Mouse (Mus musculus) CH12.LX (cell line): ENCODE results near the gene Bfsp1. TPM values are rescaled to one million over a fixed set of nuclear protein-coding genes. Genes with fewer than 3 reads are reported as not detected.
A peak's percentile ranks its signal among the peaks of the same experiment; 100 is the strongest.

ENCODE experiments used
- DNase-seq: peaks from one replicate; pipeline ENCODE4 v3.0.0-alpha.2; 2013; ENCODE audit errors: extremely low read depth
- H3K27ac ChIP-seq: 2 replicates; pipeline ENCODE4 v1.5.1; 2012; ENCODE audit warnings: low read depth, mild to moderate bottlenecking, control low read depth, moderate library complexity; ENCODE audit not compliant: insufficient read depth
- H3K27me3 ChIP-seq: replicated peaks from 2 replicates; pipeline ENCODE3; 2012; ENCODE audit warnings: inconsistent platforms
- H3K36me3 ChIP-seq, 2 experiments: replicated peaks in 1 of 2; 2 replicates each; pipeline versions ENCODE3 to v1.6.1; 2012; ENCODE audit warnings: inconsistent platforms in 1 of 2, low read length in 1 of 2, mild to moderate bottlenecking in 1 of 2, mixed read lengths in 1 of 2, moderate library complexity in 1 of 2; ENCODE audit not compliant: control insufficient read depth in 1 of 2, insufficient read depth in 1 of 2
- H3K4me1 ChIP-seq, 2 experiments: 2 replicates each; pipeline ENCODE4 v1.6.1; 2012; ENCODE audit warnings: inconsistent platforms in 1 of 2, moderate library complexity in 1 of 2; ENCODE audit not compliant: insufficient read depth in 2 of 2, control insufficient read depth in 1 of 2
- H3K4me2 ChIP-seq: 2 replicates; pipeline ENCODE4 v1.6.1; 2012; ENCODE audit warnings: low read depth, mild to moderate bottlenecking, control low read depth; ENCODE audit not compliant: poor library complexity, insufficient read depth, severe bottlenecking
- H3K4me3 ChIP-seq, 3 experiments: fragments of 150-350 bp in 1 of 3; sonication (generic) in 1 of 3; replicated peaks in 1 of 3; 2 replicates each; pipeline versions ENCODE3 to v1.5.1; 2011 to 2012; ENCODE audit warnings: low read depth in 2 of 3, low read length in 2 of 3, mild to moderate bottlenecking in 2 of 3, moderate library complexity in 2 of 3, control low read depth in 1 of 3, improper control_type of control experiment in 1 of 3, inconsistent platforms in 1 of 3, mixed read lengths in 1 of 3; ENCODE audit not compliant: poor library complexity in 1 of 3
- H3K79me2 ChIP-seq: replicated peaks from 2 replicates; pipeline ENCODE4 v1.6.1; 2012; ENCODE audit warnings: mild to moderate bottlenecking, moderate library complexity; ENCODE audit not compliant: control insufficient read depth, poor library complexity, insufficient read depth, severe bottlenecking; ENCODE audit errors: extremely low read depth
- H3K9ac ChIP-seq: 2 replicates; pipeline ENCODE4 v1.6.1; 2012; ENCODE audit warnings: low read depth, mild to moderate bottlenecking, control low read depth, moderate library complexity; ENCODE audit not compliant: insufficient read depth
- H3K9me3 ChIP-seq: replicated peaks from 2 replicates; pipeline ENCODE3; 2012; ENCODE audit warnings: low read length, inconsistent platforms, mixed read lengths
- CHD2 ChIP-seq: IDR thresholded peaks from 2 replicates; pipeline ENCODE4 v1.6.1; 2011; ENCODE audit warnings: low read length, improper control_type of control experiment
- CTCF ChIP-seq, 2 experiments: IDR thresholded peaks in 1 of 2; conservative IDR thresholded peaks in 1 of 2; 2 replicates each; pipeline ENCODE4 v1.5.1; 2011 to 2012; ENCODE audit warnings: low read depth in 2 of 2, low read length in 2 of 2, improper control_type of control experiment in 1 of 2, inconsistent platforms in 1 of 2, mild to moderate bottlenecking in 1 of 2, moderate library complexity in 1 of 2
- E2F4 ChIP-seq: IDR thresholded peaks from 2 replicates; pipeline ENCODE4 v1.6.1; 2011; ENCODE audit warnings: low read depth, low read length, improper control_type of control experiment; ENCODE audit not compliant: insufficient replicate concordance
- ELF1 ChIP-seq: IDR thresholded peaks from 2 replicates; pipeline ENCODE4 v1.6.1; 2014; ENCODE audit warnings: low read depth, mild to moderate bottlenecking, inconsistent platforms, low read length, improper control_type of control experiment
- EP300 ChIP-seq: IDR thresholded peaks from 2 replicates; pipeline ENCODE4 v1.6.1; 2011; ENCODE audit warnings: low read length, improper control_type of control experiment
- GABPA ChIP-seq: IDR thresholded peaks from 2 replicates; pipeline ENCODE4 v1.6.1; 2012; ENCODE audit warnings: low read depth, low read length, improper control_type of control experiment, inconsistent platforms; ENCODE audit not compliant: insufficient replicate concordance
- HCFC1 ChIP-seq: IDR thresholded peaks from 2 replicates; pipeline ENCODE4 v1.6.1; 2012; ENCODE audit warnings: low read depth, mild to moderate bottlenecking, inconsistent platforms, low read length, improper control_type of control experiment
- IRF4 ChIP-seq: IDR thresholded peaks from 2 replicates; pipeline ENCODE4 v1.6.1; 2014; ENCODE audit warnings: low read depth, mild to moderate bottlenecking, inconsistent platforms, low read length, improper control_type of control experiment
- JUN ChIP-seq: IDR thresholded peaks from 2 replicates; pipeline ENCODE4 v1.6.1; 2011; ENCODE audit warnings: low read depth, mild to moderate bottlenecking, low read length, improper control_type of control experiment, moderate library complexity; ENCODE audit not compliant: insufficient read depth
- JUND ChIP-seq: conservative IDR thresholded peaks from 2 replicates; pipeline ENCODE4 v1.6.1; 2011; ENCODE audit warnings: low read depth, low read length, improper control_type of control experiment
- KAT2A ChIP-seq: IDR thresholded peaks from 2 replicates; pipeline ENCODE4 v1.6.1; 2012; ENCODE audit warnings: low read length, improper control_type of control experiment, inconsistent platforms; ENCODE audit not compliant: insufficient replicate concordance
- MAX ChIP-seq: IDR thresholded peaks from 2 replicates; pipeline ENCODE4 v1.6.1; 2011; ENCODE audit warnings: low read length, improper control_type of control experiment
- MEF2A ChIP-seq: IDR thresholded peaks from 2 replicates; pipeline ENCODE4 v1.6.1; 2014; ENCODE audit warnings: low read depth, mild to moderate bottlenecking, inconsistent platforms, low read length, improper control_type of control experiment, borderline replicate concordance
- MXI1 ChIP-seq: IDR thresholded peaks from 2 replicates; pipeline ENCODE4 v1.6.1; 2011; ENCODE audit warnings: mild to moderate bottlenecking, low read depth, low read length, improper control_type of control experiment
- PAX5 ChIP-seq: IDR thresholded peaks from 2 replicates; pipeline ENCODE4 v1.6.1; 2012; ENCODE audit warnings: low read length, inconsistent platforms, mixed read lengths
- POLR2A ChIP-seq: IDR thresholded peaks from 2 replicates; pipeline ENCODE4 v1.6.1; 2011; ENCODE audit warnings: low read depth, mild to moderate bottlenecking, improper control_type of control experiment, low read length
- POLR2AphosphoS2 ChIP-seq: IDR thresholded peaks from 2 replicates; pipeline ENCODE4 v1.6.1; 2011; ENCODE audit warnings: low read depth, low read length, improper control_type of control experiment
- UBTF ChIP-seq: IDR thresholded peaks from 2 replicates; pipeline ENCODE4 v1.6.1; 2012; ENCODE audit warnings: low read depth, mild to moderate bottlenecking, inconsistent platforms, low read length, improper control_type of control experiment, moderate library complexity
- USF1 ChIP-seq: IDR thresholded peaks from 2 replicates; pipeline ENCODE4 v1.6.1; 2014; ENCODE audit warnings: low read depth, mild to moderate bottlenecking, inconsistent platforms, low read length, improper control_type of control experiment
- USF2 ChIP-seq: conservative IDR thresholded peaks from 2 replicates; pipeline ENCODE4 v1.6.1; 2011; ENCODE audit warnings: low read depth, low read length, improper control_type of control experiment
- ZKSCAN1 ChIP-seq: IDR thresholded peaks from 2 replicates; pipeline ENCODE4 v1.6.1; 2012; ENCODE audit warnings: low read depth, inconsistent platforms, low read length, improper control_type of control experiment, borderline replicate concordance
- ZMIZ1 ChIP-seq: IDR thresholded peaks from 2 replicates; pipeline ENCODE4 v1.6.1; 2012; ENCODE audit warnings: low read depth, mild to moderate bottlenecking, inconsistent platforms, low read length, improper control_type of control experiment
- ZNF384 ChIP-seq: IDR thresholded peaks from 2 replicates; pipeline ENCODE4 v1.6.1; 2012; ENCODE audit warnings: low read depth, low read length, improper control_type of control experiment, inconsistent platforms
- dilution Hi-C: fragments of 300-500 bp; cut with MboI; formaldehyde crosslinking; loops from 2 replicates; pipeline ENCODE4 v1.14.3; 2020; ENCODE audit warnings: low sequenced_read_pairs; ENCODE audit not compliant: extremely low pct_unique_long_range_greater_than_20kb, extremely low pct_ligation_motif_present
- in situ Hi-C: fragments of 300-500 bp; cut with MboI; formaldehyde crosslinking; loops from 3 replicates; pipeline ENCODE4 v1.14.3; 2019; ENCODE audit warnings: low sequenced_read_pairs, low pct_ligation_motif_present, low pct_unique_long_range_greater_than_20kb, mixed read lengths
- polyA plus RNA-seq: library from polyadenylated mRNA; unstranded; fragments of >175 nt; gene quantifications from 2 replicates; pipeline ENCODE4 v1.2.1, GENCODE M21; 2012; ENCODE audit warnings: low read depth; ENCODE audit not compliant: insufficient read length
- total RNA-seq, 2 experiments: library from RNA; depleted of rRNA; stranded (reverse); fragments of 300-350 nt in 1 of 2; fragments of >200 nt in 1 of 2; gene quantifications; 2 replicates each; pipeline ENCODE4 v1.2.3; 2012 to 2014

The Bfsp1 gene
- total and polyA plus RNA-seq, 3 experiments = 0.19 to 0.21 TPM; not detected in 1

DNA sequence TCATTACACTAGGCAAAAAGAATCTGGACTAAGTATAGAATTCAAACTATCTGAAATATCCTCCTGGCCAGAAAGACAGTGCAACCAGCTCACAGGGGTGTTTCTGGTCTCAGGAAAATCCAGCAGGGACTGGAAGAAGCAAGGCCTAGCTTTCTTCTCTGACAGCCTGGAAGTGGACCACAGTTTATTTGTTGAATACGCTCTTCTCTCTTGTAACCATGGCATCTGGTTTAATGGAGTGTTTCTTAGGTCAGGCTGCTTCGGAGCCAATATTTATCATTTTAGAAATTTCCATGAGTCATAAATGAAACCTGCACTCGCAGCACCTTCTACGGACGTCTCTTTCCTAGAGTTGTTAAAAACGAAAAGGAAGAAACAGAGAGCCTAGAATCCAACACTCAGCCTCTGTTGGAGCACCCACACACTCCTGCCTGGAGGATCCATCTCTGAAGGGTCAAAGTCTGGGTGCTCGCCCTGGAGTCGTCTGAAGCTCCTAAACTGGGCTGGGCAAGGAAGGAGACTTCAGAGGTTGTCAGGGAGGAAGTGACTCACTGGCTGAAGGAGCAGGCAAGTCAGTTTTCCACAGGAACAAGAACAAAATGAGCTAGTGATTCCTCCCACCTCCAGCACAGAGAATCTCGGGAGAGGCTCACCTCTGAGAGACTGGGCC is 40.5 kb upstream of the Bfsp1 start:
- peaks cover 8 to 52% of the 10 kb centered on the region in 2 experiments; a peak in 3 of 4 replicates for H3K4me1 ChIP-seq
- peak; percentile 44; the same call in 1 of the 2 replicates for TF ChIP-seq EP300
- TF ChIP-seq GABPA = no peak
- TF ChIP-seq IRF4 = peak; percentile 31; the same call in 1 of the 2 replicates
- TF ChIP-seq CTCF (conservative IDR thresholded peaks at IDR 0.05 in 1 of 2, IDR thresholded peaks at IDR 0.05 in 1 of 2; ENCODE audit: low read depth in 2 of 2, low read length in 2 of 2) = no peak
- peak; percentile 14; the same call in 1 of the 2 replicates for TF ChIP-seq MEF2A
- peak; percentile 35; the same call in 1 of the 2 replicates for TF ChIP-seq JUND
- no peak overlapping the region for H3K4me3 ChIP-seq
- DNase-seq = no peak
- in situ Hi-C loops = no loop called here
- H3K9ac ChIP-seq = peak overlapping the region; percentile 61
- no peaks in the 10 kb centered on the region for H3K9me3 ChIP-seq
- dilution Hi-C loops = no loop called here
- H3K4me2 ChIP-seq = peak overlapping the region; percentile 93
- H3K27me3 ChIP-seq = no peaks in the 10 kb centered on the region
- no peaks in the 10 kb centered on the region for H3K79me2 ChIP-seq
- no peaks in the 10 kb centered on the region for H3K36me3 ChIP-seq
- H3K27ac ChIP-seq = no peak overlapping the region; the same call in 1 of the 2 replicates

DNA sequence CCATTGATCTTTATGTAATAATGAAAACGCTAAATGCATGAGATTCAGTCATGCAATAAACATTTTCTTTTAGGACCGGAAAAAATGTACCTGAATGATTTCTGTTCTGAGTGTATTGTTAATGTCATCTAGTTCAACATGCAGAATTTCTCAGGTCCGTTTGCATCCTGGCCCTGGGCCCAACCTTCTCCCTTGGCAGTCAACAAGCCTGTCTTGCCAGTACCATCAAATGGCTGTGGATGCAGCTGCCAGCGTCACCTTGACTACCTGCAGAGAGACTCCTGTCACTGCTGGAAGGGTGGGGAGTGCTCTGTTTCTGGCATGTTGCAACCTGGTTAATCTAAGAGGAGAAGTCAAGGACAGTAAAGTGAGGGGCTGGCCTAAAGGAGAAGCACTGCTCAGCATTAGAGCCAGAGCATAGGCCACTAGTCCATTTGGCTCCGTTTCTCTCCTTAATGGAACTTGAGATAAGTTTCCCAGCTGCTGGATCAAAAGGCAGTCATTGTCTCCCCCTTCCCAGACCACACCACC is 37.9 kb upstream of the Bfsp1 start:
- Histone ChIP-seq H3K9ac (no peak overlapping the region), H3K79me2 (no peaks in the 10 kb centered on the region), H3K4me2 (no peak overlapping the region), H3K4me1 (peaks cover 8 to 39% of the 10 kb centered on the region in 2 experiments; a peak in 3 of 4 replicates), H3K27ac (no peak overlapping the region), H3K27me3 (no peaks in the 10 kb centered on the region), H3K36me3 (no peaks in the 10 kb centered on the region), H3K4me3 (no peak overlapping the region), H3K9me3 (no peaks in the 10 kb centered on the region)
- in situ Hi-C loops = no loop called here
- no peak for DNase-seq
- dilution Hi-C loops = no loop called here
- no peak for TF ChIP-seq PAX5
- TF ChIP-seq HCFC1 = no peak
- TF ChIP-seq ZMIZ1 = no peak
- no peak for TF ChIP-seq ELF1
- no peak for TF ChIP-seq MEF2A
- no peak for TF ChIP-seq MXI1
- TF ChIP-seq ZNF384 = no peak
- TF ChIP-seq USF1 = no peak
- TF ChIP-seq POLR2AphosphoS2 = no peak
- no peak for TF ChIP-seq KAT2A
- TF ChIP-seq JUN = no peak
- no peak for TF ChIP-seq JUND
- TF ChIP-seq ZKSCAN1 = no peak
- TF ChIP-seq POLR2A = no peak
- TF ChIP-seq USF2 = no peak
- no peak for TF ChIP-seq CHD2
- TF ChIP-seq UBTF = no peak
- TF ChIP-seq MAX = no peak
- TF ChIP-seq E2F4 = no peak
